Mouse (Mus musculus) ES-E14 (cell line): ENCODE measurements around the gene Rpp14.

ENCODE experiments used
- CHD2 ChIP-seq: IDR thresholded peaks from 2 replicates; pipeline ENCODE4 v1.6.1; 2014; ENCODE audit warnings: mild to moderate bottlenecking, low read depth, low read length, inconsistent platforms
- MAFK ChIP-seq: IDR thresholded peaks from 2 replicates; pipeline ENCODE4 v1.6.1; 2014; ENCODE audit warnings: mild to moderate bottlenecking, low read depth, low read length, inconsistent platforms; ENCODE audit not compliant: insufficient read depth
- ZC3H11A ChIP-seq: IDR thresholded peaks from 2 replicates; pipeline ENCODE4 v1.6.1; 2012; ENCODE audit warnings: low read depth, mild to moderate bottlenecking, inconsistent platforms, low read length, borderline replicate concordance

DNA sequence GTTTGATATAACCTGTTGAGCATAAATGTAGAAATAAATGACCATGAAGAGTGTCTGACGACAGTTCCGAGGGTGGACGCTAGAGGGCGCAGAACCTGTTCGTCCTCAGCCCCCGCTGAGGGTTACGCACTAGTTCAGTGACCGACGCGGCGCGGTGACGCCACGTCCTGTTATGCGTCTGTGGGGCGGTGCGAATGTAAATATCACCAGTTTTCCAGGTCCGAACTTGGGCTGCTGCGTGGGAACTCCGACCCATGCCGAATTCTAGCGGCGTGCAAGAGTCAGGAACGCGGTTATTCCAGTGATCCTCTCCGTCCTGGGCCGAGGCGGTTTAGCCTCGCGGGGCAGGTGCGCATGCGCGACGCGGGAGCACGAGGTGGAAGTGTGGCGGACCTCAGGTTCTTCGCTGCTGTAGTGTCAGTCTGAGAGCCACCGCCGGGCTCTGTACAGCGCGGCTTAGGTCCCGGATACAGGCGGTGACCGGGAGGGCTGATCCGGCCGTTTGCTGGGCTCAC, at the start of gene Rpp14:
- no peak for TF ChIP-seq MAFK
- TF ChIP-seq CHD2, result no peak
- peak; percentile 43 for TF ChIP-seq ZC3H11A
